Mouse (Mus musculus): ENCODE measurements around the gene Dguok.
A peak's percentile ranks its signal among the peaks of the same experiment; 100 is the strongest.

Gene Dguok

GRCm38 (mm10) chr6:83496753-83497710 lies 9.7 kb downstream of the Dguok start:
- no peak for DNase-seq

GRCm38 (mm10) chr6:83496009-83496752 lies 10.6 kb downstream of the Dguok start:
- peak; percentile 56 to 72 for DNase-seq

DNA sequence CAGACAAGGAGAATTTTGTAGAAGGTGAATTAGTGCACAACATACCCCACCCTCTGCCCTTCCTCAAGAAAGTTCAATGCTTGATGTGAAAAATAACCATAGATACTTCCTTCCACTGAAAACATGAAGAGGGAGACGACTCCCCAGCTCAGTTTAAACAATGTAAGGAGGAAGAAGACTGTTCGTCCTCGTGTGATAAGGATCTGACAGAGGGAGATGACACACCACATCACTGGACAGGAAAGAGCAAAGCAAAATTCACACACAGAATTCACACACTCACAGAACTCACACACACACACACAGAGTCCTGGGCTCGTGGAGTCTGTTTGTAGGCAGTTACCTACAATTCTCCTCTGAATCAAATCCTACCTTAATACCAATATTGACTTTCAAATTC lies 16.1 kb downstream of the Dguok start:
- no peak for DNase-seq

DNA sequence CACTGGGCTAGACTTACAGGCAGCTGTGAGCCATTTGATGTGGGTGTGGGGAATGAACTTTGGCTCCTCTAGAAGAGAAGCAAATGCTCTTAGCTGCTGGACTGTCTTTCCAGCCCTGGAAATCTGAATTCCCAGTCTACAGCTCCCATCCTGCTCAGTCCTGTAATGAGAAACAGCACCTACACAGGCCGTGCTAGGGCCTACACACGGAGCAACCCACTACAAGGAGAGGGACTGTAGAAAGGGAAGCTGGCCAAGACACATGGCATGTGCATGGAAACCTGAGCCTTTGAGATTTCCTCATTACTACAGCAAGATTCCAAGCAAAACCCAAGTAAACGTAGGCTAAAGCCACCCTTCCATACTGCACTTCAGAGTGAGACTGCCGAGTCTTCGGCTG lies 18.6 kb downstream of the Dguok start:
- no peak for DNase-seq

DNA sequence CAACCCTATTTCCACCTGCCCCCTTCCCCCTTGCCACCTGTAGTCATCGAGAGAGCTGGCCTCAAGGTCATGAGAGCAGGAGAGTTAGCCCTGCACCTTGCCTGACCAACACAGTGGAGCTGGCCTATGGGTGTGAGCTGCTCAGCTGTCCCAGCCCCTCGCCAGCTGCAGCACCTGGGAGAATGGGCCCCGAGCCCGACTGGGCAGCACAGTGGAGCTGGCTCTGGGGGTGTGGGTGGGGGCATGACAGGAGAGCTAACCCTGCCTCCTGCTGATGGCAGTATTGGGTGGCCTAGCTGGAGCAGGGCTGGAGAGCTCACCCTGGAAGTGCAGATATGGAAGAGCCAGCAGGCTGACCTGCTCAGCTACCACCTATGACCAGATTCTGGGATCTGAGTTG lies 19.5 kb downstream of the Dguok start:
- no peak for DNase-seq

- no peak for DNase-seq
These were observed 20.9 kb downstream of the Dguok start for GRCm38 (mm10) chr6:83485854-83486253.

DNA sequence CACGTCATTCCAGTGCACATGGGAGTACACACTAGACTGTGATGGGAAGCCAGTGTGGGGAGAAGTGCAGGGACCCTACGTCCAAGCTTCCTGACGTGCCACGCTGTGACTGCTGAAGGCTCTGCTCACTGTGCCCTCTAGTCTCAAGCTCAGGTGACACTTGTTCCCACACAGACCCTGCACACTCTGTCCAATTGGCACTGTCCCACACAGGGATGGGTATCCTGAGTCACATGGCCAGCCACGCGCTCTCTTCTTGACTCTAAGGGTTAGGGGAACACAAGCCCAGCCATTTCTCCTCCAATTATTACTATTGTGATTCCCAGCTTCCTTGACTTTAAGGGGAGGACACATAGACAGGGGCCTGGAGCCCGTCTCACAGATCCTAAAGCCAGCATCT lies 23.0 kb downstream of the Dguok start:
- DNase-seq, result no peak

DNA sequence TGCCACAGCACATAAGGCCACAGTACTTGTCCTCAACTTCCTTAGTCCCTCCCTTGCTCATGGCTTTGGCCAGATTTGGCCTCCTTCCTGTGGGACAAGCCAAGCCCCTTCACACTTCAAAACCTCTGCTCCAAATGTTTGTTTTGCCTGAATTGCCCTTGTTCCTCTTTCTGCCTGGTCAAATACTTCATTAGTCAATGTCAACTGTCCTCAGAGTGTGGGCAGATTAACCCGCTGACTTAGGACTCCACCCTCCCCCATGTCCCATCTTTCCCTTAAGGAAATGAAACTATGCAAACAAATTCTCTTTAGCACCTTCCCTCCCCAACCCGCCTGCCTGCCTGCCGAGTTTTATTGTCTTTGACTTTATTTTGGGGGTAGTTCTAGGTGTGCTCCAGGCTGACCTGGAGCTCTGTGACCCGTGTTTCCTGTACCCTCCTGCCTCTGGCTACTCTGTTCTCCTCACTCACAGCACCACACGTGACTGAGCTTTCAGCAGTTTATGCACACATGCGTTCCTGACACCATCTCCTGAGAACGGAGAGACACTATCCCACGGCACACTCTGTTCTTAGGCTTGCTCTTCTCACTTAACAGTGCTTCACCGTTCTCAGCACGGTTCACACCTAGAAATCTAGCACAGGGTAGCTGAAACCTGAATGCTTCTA lies 24.2 kb downstream of the Dguok start:
- DNase-seq, result no peak

GRCm38 (mm10) chr6:83480019-83480655 lies 26.6 kb downstream of the Dguok start:
- DNase-seq, result no peak

- no peak for DNase-seq
These were observed 27.6 kb downstream of the Dguok start for GRCm38 (mm10) chr6:83479193-83479592.

DNA sequence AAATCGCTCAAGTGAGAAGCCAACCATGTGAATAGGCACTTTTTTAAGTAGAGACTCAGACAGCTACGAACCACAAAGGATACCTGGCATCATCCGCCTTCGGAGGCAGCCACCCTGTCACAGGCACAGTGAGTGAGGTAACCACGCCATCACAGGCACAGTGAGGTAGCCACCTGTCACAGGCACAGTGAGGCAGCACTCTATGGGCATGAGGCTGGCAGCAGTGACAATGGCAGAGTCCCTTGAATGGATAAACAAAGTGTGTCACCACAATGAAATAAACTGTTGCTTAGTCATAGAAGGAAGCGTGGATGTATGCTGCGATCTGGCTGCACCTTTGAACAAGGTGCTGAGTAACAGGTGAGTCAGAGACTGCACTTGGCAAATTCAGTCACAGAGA lies 28.1 kb downstream of the Dguok start:
- DNase-seq, result no peak

DNA sequence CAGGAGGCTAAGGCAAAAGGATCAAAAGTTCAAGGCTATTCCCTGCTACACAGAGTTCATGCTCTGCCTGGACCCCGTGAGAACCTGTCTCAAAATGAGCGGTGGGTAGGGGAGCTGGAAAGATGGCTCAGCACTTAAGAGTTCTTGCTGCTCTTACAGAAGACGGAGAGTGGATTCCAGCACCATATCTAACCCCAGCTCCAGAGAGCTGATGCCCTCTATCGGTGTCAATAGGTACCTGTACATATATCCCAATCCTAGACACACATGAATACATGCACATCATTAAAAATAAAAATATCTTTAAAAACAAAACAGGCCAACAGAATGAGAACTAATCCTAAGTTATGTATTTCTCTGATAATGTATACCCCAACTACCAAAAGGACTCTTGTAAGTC lies 28.6 kb downstream of the Dguok start:
- no peak for DNase-seq

- DNase-seq, result no peak
These were observed 31.3 kb downstream of the Dguok start for GRCm38 (mm10) chr6:83475431-83475830.

DNA sequence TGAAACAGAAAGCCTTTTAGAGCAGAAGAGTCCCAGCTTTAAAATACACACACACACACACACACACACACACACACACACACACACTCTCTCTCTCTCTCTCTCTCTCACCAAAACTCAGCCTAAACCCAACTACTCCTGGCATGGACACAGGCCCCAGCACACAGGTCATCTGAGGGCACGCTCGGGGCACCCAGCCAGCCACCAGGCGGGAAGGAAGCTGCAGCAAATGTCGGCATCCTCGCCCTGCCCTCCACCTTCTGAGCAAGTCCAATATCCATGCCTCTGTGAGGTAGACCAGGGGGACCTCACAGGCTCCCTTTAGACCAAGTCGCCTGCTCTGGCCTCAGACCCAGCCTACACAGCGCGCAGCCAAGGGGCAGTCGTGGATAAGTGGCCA lies 33.5 kb downstream of the Dguok start:
- DNase-seq, result peak; percentile 70 to 73

DNA sequence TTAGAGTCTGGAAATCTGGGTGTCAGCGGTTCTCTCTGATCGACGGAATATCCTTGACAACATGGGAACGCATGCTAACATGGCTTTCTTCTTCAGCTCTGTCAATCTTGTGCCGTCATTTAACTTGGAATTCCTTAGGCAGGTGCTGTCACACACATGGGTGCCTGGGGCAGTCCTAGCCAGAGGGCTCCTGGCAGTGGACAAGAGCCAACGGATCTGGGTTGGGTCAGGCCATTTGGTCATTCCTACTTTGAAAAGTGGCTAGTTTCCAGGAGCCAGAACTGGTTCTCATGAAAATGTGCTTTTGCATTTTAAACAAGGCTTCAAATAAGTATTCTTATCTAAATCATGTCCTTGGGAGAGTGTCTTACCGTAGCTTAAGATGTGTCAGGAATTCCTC lies 35.0 kb downstream of the Dguok start:
- DNase-seq, result no peak

GRCm38 (mm10) chr6:83464011-83464410 lies 42.8 kb downstream of the Dguok start:
- no peak for DNase-seq

GRCm38 (mm10) chr6:83459034-83459644 lies 47.6 kb downstream of the Dguok start, which contains the start of gene Tet3:
TSS of gene Tet3 (minus strand) at chr6:83459084.
- no peak for DNase-seq

DNA sequence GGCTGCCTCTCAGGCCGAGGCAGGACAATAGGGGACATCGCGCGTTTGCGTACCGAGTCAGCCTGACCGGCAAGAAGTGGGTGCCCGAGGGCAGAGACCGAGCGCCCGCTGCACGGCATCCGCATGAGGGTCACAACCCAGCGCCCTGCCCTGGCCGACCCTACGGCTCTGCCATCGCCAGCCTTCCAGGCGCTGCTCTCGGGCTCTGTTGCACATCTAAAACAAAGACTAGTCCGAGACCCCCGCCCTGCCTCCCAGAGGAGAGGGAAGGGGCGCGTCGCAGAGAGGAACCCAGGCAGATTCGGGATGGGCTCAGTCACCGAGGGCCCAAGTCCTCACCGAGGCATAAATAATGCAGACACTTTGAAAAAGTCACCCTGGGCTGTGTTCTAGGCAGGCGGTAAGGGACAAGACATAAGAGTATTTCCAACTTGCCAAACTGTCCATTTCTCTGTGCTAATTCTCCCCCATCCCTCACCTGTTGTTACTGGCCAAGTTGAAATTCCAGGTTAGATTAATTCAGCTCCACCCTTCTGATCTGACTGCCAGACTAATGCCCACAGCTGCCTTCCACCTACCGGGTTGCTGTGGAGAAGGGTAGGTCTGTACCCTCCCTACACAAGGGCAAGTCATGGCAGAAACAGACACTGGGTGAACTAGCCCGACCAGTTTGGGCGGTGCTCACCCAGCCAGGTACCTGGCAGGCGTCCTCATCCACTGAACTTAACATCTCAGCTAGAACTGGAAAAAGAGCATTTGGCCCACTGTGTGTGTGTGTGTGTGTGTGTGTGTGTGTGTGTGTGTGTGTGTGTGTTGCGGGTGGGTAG lies 49.6 kb downstream of the Dguok start:
- DNase-seq, result no peak

DNA sequence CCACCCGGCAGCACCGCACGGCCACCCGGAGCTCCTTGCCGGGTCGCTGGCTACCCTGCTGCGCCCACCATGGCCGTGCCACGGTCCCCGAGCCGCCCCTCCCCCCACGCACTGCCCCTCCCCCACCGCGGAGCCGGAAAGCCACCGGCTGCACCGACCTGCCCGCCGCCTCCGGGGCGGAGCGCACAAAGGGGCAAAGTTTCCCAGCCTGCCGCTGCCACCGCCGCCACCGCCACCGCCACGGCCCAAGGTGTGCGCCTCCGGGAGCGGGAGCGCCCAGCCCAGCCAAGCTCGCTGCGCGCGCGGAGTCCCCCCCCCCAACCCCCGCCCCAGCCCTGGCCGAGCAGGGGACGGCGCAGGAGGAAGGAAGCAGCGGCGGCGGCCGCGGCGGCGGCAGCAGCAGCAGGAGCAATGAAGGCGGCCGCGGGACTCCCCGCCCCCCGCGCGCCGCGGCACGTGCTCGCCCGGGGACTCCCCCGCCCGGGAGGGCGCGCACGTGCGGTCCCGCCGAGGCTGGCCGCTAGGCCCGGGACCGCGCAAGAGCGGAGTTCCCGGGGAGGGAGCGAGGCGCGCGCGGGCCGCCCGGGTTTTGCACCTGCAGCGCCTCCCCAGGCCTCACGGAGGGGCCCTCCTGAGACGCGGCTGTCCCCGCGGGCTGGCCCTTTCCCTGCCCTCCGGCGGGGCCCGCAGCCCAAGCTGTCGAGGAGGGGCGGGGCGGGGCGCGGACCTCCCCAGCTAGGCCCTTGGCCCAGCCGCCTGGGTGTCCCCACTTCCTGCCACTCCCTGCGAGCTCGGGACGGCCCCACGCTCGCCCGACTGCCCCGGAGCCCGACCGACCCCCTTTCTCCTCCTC lies 50.4 kb downstream of the Dguok start:
- peak; percentile 48 to 75 for DNase-seq

- peak in 1 of 2 experiments; percentile 45 for DNase-seq
These were observed 51.2 kb downstream of the Dguok start for GRCm38 (mm10) chr6:83455328-83456130.
